Mouse (Mus musculus): Measurements from ENCODE around the gene Lrp1.

- TF ChIP-seq POLR2A (IDR thresholded peaks at IDR 0.05; ENCODE audit: insufficient read depth, low read depth, low read length) (no peak), CTCF (IDR thresholded peaks at IDR 0.05; ENCODE audit: insufficient read depth, low read depth, low read length) (no peak)
Measured at GRCm38 (mm10) chr10:127661915-127662663, 41.1 kb upstream of the Lrp1 start.
